Mouse (Mus musculus) lung, adult 2 months (tissue): ENCODE data around the gene Phlda2.

Source experiments
- CTCF ChIP-seq: fragments of 200-500 bp; IDR thresholded peaks from 2 replicates; pipeline ENCODE4 v1.5.1; 2011; ENCODE audit warnings: mild to moderate bottlenecking, low read length, control low read depth; ENCODE audit not compliant: insufficient read depth
- POLR2A ChIP-seq: fragments of 200-500 bp; IDR thresholded peaks from 2 replicates; pipeline ENCODE4 v1.6.1; 2011; ENCODE audit warnings: low read depth, mild to moderate bottlenecking, control low read depth, low read length, borderline replicate concordance; ENCODE audit errors: extremely low read depth

GRCm38 (mm10) chr7:143511335-143511712 is 8.4 kb upstream of the Phlda2 start:
- TF ChIP-seq CTCF (no peak), POLR2A (no peak)
